Mouse (Mus musculus): ENCODE results near the gene Nbea.

Gene Nbea

DNA sequence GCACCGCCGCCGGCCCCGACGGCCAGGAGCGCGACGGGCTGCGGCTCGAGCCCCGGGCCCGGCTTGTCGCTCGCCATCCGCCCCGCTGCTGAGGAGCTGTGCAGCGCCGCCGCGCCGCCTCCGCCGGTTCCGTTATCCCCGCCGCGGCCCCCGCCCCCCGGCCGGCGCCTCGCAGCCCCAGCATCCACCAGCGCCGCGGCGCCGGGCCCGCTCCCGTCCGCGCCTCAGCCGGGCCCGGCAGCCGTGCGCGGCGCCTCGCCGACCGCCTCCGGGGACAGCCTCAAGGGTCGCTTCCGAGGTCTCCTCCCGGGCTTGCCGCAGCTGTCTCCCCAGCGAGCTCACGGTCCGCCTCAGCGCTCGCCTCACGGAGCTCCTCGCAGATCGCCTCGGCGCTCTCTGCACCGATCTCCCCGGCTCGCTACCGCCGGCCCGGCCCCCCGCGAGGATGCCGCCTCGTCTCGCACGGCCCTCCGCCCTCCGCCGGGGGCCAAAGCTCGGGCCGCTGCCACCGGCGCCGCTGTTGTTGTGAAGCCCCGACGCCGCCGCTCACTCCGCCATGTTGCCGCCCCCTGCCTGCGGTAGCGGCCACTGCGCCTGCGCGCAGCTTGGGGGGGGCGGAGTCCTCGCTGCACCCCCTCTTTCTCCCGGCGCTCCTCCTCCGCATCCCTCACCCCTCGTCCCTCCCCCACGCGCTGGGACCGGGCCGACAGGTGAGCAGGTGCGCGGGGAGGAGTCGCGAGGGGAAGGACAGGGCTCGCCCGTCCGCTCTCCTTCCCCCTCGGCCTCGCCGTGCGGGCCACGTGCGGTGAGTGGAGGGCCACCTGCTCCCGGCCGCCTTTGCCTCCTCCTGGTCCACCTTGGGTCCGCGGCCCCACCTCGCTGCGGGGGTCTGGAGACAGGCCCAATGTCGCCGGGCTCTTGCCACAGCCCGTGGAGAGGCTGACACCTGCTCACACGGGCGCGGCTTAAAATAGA lies at the start of gene Nbea:
Gene Nbea, minus strand, starts transcription at position 543 of the 975 bp plus-strand sequence.
- DNase-seq (ENCODE audit: low read depth, low spot score) = peak; percentile 2

DNA sequence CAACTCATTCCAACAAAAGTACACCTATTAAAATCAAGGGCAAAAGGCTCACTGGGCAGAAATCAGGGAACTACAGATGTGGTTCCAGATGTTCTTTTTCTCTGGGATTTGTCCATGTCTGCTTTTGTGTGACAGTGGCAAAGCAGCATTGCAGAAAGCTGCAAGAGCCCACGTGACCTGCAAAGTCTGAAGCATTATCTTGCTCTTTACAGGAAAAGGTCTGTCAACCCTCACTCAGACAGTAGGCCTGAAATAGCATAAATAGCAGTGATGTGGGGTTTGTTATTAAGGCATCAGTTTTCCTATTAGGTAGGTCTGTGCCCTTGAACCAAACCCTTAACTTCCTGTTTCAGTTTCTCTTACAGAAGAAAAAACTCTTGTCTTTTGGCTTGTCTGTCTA lies 45.8 kb upstream of the Nbea start:
- DNase-seq (ENCODE audit: low read depth, low spot score) = no peak

DNA sequence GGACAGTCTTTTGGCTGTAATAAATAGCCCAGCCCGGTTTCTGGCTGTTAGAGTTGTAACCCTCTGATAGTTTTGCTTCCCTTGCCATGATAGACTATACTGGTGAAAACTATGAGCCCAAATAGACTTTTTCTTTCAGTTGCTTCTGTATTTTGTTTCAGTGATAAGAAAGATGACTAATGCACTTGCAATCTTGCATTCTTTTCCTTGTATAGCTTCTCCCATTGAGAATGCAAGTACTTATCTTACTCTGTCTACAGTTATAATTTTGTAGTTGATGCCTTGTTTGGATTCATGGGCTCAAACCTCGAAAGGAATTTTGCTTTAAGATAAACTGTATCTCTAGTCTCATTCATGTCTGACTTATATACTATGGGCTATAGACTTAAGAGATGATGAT lies 32.5 kb upstream of the Nbea start:
- no peak for DNase-seq (ENCODE audit: low read depth, low spot score)

DNA sequence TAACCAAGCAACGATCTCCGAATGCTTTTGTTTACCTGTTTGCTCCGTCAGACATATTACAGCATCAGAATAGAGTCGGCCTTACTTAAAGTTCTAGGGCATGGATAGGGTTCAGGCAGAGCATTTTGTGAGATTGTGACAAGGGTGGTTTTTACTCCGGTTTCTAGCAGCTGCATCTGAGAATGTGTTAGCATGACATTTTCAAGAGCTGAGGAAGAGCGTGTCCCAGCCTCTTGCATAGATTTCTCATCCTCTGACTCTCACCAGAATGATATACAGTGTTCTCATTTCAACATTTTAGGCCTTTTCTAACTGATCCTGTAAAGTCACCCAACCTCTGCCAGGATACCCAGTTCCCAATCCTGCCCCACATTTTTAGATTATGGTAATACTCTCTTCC lies 20.5 kb upstream of the Nbea start:
- no peak for DNase-seq (ENCODE audit: low read depth, low spot score)

DNA sequence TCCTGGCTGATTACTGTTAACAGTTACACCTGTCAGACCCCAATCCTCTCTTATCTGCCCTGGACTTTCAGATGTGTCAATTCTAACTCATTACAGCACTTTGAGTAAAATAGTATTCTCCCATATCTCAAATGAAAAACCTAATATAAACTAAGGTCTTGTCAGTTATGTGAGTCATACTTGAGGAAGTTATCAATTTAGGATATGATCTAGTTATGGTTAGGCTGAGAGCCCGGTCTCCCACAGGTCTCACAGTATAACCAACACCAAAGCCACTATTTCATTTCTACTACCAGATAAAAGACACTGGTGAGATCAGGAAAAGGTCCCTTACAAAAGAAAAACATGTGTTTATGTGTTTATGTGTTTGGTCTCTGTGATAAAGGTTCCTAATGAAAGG lies 4.7 kb upstream of the Nbea start:
- DNase-seq (ENCODE audit: low read depth, low spot score) = no peak

DNA sequence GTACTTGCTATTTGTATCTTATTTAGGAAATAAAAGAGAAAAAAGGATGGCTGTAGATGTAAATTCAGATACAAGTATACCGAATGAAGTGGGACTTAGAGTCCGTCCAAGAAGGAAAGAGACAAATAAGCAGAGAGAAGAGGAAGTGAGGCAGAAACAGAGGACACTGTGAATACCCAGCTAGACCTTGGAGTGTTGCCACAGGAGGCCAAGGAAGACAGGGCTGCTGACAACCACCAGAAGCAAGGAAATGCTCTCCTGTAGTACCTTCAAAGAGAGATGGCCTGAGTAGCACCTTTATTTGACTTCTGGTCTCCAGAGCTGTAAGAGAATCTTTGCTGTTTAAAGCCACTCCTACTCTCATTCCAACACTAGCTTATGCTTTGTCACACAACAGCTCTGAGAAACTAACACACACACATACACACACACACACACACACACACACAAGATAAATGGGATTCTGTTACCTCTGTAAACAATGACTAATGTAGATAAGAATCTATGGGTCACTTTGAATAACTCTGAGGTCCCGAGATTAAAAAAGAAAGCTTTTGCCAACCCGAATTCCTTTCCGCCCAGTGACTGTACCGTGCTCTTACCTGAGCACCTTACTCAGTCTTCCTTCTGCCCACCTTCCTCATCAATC lies 3.8 kb upstream of the Nbea start:
- no peak for DNase-seq (ENCODE audit: low read depth, low spot score)

DNA sequence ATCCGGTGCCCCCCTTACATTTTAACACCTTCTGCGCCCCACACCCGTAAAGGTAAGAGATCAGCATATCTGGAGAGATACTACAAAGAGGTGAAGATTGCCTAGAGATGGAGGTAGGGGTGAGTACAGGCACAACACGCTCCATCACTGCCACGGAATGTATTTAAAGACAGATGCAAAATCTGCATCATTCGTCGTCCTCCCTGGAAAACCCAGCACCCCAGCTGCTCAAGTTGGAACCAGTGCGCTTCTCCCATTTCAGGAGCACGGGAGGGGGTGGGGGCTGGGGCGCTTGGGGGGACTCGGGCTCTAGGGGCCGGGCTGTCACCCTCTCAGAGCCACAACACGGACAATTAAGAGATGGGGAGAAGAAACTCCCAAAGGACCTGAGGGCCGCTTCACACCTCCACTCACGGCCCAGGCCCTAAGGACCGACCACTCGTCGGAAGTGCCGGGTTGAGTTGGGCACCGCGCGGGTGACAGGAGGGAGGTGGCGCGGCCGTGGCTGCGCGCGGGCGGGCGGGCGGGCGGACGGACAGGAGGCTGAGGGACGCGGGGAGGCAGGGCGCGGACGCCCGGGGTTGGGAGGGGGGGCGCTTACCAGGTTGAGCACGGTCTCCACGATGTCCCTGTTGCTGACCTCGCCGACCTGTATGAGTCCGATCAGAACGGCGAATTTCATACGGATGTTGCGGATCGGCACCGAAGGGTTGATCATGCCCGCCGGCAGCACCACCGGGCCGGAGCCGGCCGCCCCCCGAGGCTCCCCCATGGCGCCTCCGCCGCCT lies 936 bp downstream of the Nbea start:
- no peak for DNase-seq (ENCODE audit: low read depth, low spot score)

DNA sequence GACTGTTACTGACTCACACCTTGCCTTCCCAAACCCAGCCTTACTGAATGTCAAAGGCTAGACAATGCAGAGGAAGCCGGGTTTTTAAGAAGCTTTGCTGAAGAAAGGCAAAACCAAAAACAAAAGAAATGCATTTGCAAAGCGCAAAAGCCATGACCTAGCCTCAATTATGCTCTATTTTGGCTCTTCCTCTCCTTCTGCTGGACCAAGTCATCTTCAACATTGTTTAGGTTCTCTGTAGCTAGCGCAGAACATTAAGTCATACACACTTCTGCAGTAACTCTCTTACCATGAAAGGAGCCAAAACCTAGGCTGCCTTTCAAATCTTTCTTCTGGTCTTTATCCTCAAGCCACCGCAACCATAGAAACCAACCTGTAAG lies 1.5 kb downstream of the Nbea start:
- no peak for DNase-seq (ENCODE audit: low read depth, low spot score)

DNA sequence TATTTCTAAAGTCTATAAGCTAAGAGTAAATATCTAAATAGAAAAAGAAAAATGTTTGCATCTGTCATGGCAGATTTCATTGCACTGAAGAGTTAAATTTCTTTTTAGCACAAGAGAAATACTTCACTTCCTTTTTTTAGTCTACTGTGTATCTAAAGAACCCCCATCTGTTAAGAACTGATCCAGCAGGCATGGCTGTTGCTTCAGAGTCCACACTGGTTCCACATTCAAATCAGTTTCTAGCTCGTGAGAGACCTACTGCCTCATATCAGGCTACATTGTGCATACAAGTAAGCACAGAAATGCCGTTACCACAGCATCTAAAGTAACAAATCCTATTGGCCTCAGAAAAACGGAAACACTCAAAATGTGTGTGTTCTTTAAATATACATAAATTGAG lies 2.5 kb downstream of the Nbea start:
- DNase-seq (ENCODE audit: low read depth, low spot score) = no peak

DNA sequence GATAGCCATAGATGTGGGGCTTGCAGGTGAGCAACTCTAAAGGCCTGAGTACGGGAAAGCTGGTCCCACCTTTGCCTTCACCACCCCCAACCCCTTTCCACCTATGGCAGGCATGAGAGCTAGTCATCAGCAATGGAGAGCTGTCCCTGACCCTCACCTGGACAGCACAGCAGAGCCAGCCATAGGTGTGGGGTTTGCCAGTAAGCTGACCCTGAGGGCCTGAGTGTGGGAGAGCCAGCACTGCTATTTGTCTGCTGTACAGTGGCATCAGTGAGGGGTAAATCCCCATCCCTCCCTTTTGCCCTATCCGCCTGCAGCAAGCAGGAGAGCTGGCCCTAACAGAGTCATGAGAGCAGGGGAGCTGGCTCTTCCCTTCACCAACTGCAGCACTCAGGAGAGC lies 25.6 kb downstream of the Nbea start:
- DNase-seq (ENCODE audit: low read depth, low spot score) = no peak

DNA sequence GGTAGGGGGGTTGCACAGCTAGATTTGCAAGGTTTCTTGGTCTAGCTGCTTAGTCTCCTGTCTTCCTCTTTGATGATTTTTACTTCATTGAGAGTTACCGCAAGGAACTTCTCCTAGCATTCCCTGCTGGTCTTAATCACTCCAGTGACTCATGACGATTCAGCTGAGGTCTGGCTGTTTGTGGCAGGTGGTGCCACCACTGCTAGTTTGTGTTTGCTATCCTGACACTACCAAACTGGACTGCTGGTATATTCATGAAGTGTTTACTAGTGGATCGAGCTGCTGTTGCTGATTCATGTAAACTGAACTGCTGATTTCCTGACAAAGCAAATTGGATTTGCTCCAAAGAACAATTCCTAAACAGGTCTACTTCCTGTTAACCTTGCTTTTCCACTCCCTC lies 56.8 kb downstream of the Nbea start:
- no peak for DNase-seq (ENCODE audit: low read depth, low spot score)

DNA sequence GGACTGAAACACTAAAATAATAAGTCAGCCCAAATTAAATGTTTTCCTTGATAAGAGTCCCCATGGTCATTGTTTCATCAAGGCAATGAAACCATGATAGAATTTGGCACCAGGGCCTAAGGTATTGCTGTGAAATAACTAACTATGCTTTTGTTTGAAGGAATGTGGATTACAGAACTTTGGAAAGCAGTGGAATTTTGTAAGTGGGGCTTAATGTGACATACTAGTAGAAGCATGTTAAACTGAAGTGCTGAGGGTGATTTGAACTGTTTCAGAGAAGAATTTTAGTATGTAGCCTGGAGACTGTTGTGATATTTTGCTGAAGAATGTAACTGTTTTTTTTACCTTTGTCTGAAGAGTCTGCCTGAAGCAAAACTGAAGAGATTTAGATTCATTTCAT lies 66.9 kb downstream of the Nbea start:
- no peak for DNase-seq (ENCODE audit: low read depth, low spot score)

DNA sequence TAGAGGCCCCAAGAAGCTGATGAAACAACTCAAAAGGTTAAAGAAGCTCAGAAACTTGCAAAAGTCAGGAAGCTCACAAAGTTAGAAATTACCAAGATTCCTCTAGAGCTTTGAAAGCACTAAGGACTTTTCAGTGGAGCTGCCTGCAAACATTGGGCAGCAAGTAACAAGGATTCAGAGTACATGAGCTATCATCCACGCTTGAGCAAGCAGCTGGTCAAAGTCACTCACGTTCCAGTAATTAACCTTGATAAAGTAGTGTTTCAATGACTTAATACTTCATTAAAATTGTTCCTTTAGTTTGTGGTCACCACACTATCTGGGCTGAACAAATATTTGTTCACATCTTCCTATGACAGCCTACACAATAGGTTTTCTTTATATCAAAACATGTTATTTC lies 75.4 kb downstream of the Nbea start:
- DNase-seq (ENCODE audit: low read depth, low spot score) = no peak

DNA sequence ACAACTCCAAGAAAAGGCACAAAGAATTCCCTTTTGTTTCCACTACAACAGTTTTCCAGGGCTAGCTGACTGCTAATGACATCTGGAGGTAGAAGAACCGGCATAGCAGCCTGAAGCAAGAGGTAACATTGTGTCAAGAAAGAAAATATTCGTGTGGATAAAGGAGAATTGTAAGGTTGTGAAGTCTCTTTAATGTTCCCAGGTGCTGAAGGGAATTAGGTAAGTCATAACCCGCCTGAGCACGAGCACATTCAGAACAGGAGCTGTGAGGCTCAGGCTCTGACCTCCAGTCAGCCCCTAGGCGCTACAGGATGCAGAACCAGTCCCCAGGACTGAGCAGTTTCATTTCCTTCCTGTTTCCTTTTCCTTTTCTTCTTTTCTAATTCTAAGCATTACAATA lies 86.4 kb downstream of the Nbea start:
- DNase-seq (ENCODE audit: low read depth, low spot score) = no peak

DNA sequence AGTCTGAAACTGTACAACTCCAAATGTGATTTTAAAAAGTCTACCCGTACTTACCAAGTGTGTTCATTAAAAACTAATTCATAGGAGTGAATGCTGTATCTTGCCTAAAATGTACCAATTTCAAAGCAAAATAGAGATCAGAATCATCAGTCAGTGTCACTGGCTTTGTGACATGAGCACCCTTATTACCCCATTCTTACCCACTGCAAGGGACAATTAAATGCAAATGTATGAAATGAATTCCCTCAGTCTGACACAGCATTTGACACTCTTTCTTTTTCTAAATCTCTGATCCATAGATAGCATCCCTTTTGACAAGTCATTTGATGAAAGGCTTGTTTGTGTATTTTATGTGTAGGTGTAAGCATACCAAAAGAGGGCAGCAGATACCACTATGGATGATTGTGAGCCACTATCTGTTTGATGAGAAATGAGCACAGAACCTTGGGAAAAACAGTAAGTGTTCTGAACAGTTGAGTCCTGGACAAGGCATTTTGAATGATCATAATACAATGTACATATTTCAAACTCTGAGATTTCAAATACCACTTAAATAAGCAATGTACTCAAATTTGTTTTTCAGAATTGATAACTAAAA lies 104.4 kb downstream of the Nbea start:
- DNase-seq (ENCODE audit: low read depth, low spot score) = no peak

DNA sequence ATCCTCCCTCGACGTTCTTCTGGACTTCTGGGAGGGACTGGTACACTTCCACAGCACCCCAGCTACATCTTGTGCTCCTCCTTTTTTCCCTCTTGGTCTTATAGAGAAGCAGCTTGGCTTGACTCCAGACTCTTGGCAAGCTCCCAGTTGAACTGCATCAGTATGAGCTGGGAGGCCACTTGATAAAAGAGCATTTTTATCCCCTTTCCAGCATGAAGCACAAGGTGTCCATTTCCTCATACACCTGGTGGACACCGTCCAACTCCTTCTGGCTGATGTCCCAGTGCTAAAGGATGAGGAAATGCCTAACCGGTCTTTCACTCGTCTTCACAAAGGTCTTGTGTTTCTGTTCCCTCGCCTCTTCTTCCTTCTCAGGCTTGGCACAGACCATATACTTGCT lies 115.7 kb downstream of the Nbea start:
- no peak for DNase-seq (ENCODE audit: low read depth, low spot score)

DNA sequence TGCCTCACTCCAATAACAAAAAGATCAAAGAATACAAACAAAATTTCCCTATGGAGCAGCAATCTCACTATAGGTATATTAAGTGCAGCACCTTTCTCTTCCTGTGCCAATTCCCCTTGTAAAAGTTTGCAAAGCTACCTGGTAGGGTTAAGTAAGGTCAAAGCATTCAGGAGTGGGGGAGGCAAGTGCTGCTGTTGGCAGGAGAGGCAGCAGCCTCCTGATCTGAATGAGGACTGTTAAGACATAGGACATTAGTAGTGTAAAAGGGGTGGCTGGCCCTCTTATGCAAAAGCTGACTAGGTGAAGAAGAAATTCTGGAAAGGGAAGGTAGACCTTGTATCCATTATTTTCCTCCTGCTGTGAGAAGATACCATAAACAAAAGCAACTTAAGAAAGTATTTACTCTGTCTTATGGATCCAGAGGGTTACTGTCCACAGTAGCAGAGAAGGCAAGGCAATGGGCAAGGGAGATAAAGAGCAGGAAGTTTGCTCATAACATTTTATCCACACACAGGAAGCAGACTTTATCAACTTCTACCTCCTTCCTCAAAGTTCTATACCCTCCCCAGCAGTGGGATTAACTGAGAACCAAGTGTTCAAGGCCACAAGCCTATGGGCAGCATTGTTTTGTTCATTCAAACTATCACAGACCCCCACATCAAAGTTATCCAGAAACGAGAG lies 117.0 kb downstream of the Nbea start:
- no peak for DNase-seq (ENCODE audit: low read depth, low spot score)

DNA sequence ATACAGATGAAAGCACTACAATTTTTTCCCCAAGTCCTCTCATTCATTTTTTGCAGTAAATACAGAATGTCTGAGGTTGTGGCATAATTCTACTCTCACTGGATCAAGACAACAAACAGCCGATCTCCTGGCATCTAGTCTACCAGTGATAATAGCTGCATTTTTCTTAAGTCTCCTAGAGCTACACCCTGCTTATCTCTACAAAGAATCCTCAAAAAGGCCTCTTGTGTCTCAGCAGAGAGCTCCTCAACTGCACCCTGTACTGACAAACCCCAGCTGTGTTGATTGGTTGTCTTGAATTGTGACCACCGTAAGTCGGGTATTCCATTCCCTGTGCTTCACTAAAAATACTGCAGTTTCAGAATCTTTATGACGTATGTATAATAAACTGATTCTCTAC lies 118.3 kb downstream of the Nbea start:
- no peak for DNase-seq (ENCODE audit: low read depth, low spot score)

DNA sequence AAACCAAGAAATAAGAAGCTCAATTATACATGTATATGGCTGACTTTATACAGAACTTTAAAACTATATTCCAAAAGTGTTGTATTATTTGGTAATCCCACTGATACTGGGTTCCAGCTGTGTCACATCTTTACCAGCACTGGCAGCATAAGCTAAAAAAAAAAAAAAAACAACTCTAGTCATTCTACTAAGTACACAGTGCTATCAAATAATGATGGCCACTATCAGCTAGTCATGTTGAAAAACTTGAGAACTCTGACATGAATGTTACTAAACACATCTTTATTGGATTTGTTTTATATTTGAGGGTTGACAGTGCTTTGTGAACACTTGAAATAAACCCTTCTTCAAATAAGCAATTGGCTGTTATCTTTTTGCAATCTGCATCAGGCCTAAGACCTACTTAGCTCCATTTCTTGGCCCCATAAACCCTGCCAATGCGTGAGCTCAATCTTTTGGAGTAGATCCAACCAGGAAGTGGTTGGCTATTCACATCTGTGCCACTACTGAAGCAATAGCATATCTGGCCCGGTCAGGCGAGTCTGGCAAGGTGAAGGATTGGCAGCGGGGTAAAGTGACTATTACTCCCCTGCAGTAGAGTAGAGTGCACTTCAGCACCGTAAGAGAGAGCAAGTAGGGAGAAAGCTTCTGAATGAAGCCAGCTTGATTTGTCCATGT lies 137.7 kb downstream of the Nbea start:
- no peak for DNase-seq (ENCODE audit: low read depth, low spot score)

DNA sequence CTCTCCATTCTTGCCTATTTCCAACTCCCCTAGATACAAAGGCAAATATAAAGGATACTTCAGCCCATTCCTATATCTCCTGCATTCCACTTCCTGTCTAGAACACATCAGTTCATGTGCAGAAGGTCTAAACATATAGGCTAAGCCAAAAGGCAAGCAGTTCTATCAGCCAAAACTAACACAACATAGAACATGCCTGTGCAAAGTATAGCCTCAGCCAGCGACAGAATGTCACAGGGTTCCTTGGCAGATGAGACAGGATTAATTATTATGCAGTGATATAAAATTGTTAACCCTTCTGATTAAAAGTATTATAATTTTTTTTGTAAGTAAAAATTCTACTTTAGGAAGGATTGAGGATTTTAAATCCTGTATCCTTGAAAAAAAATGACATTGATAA lies 140.4 kb downstream of the Nbea start:
- no peak for DNase-seq (ENCODE audit: low read depth, low spot score)

DNA sequence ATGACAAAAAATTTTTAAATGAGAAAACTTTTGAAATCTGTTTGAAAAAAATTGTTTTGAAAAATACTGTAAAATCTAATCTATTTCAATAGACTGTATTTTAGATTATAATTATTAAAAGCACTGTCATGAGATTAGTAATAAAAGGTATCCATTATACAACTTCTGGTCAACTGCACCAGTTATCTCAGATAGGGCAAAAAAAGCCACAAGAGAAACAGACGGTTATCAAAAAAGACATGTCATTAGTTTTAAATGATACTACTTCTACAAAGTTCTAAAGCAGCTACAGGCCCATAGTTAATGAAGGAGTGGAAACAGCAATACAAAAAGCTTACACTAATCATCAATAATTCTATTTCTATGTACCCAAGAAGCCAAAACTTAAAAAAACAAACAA lies 144.0 kb downstream of the Nbea start:
- DNase-seq (ENCODE audit: low read depth, low spot score) = no peak
